Mouse (Mus musculus) limb, embryonic 14.5 days (tissue): ENCODE data around the gene Tpcn1. TPM values are rescaled to one million over a fixed set of nuclear protein-coding genes. Genes with fewer than 3 reads are reported as not detected.

Experiments used
- ATAC-seq: fragments of 200-750 bp; cut with Nextera tagmentation; 2 replicates; pipeline ENCODE4 v1.8.0; 2017; ENCODE audit warnings: low read depth, moderate number of reproducible peaks, moderate TSS enrichment; ENCODE audit not compliant: low FRiP score
- DNase-seq: peaks from one replicate; pipeline ENCODE4 v3.0.0-alpha.2; 2015; ENCODE audit warnings: low spot score
- H3K27ac ChIP-seq: fragments of 300-500 bp; sonication (generic); replicated peaks from 2 replicates; pipeline ENCODE4 v1.5.1; 2014; ENCODE audit warnings: low read depth, mild to moderate bottlenecking, low read length, moderate library complexity, mixed read lengths
- H3K27me3 ChIP-seq: fragments of 300-500 bp; sonication (generic); 2 replicates; pipeline ENCODE4 v1.6.1; 2014; ENCODE audit warnings: low read length, mixed read lengths; ENCODE audit not compliant: control insufficient read depth, insufficient read depth
- H3K36me3 ChIP-seq: fragments of 300-500 bp; sonication (generic); 2 replicates; pipeline ENCODE4 v1.6.1; 2014; ENCODE audit warnings: mild to moderate bottlenecking, low read length, moderate library complexity, mixed read lengths; ENCODE audit not compliant: control insufficient read depth, insufficient read depth
- H3K4me1 ChIP-seq: fragments of 300-500 bp; sonication (generic); 2 replicates; pipeline ENCODE4 v1.6.1; 2014; ENCODE audit warnings: antibody characterized with exemption, low read length, mixed read lengths; ENCODE audit not compliant: control insufficient read depth, insufficient read depth
- H3K4me2 ChIP-seq: fragments of 300-500 bp; sonication (generic); replicated peaks from 2 replicates; pipeline ENCODE4 v1.6.1; 2014; ENCODE audit warnings: low read depth, mild to moderate bottlenecking, low read length, moderate library complexity; ENCODE audit not compliant: severe bottlenecking
- H3K4me3 ChIP-seq: fragments of 300-500 bp; sonication (generic); replicated peaks from 2 replicates; pipeline ENCODE4 v1.5.1; 2014; ENCODE audit warnings: low read length
- H3K9ac ChIP-seq: fragments of 300-500 bp; sonication (generic); 2 replicates; pipeline ENCODE4 v1.6.1; 2014; ENCODE audit warnings: mild to moderate bottlenecking, low read depth, low read length, moderate library complexity; ENCODE audit not compliant: severe bottlenecking
- H3K9me3 ChIP-seq: fragments of 300-500 bp; sonication (generic); 2 replicates; pipeline ENCODE4 v1.6.1; 2016; ENCODE audit warnings: low read length; ENCODE audit not compliant: control insufficient read depth
- POLR2A ChIP-seq: fragments of 200-500 bp; IDR thresholded peaks from 2 replicates; pipeline ENCODE4 v1.8.0; 2012; ENCODE audit warnings: inconsistent platforms, mild to moderate bottlenecking, moderate library complexity, borderline replicate concordance; ENCODE audit not compliant: insufficient read depth, insufficient read length; ENCODE audit errors: extremely low read depth
- WGBS: fragments of 180-500 bp; shearing (Covaris S2); extraction: QIAGEN DNeasy Blood & Tissue Kit; methylation state at CpG from one replicate; pipeline ENCODE4 v1.1.7; 2014; 5-methylcytosine and 5-hydroxymethylcytosine counted together
- polyA plus RNA-seq, 2 experiments: library from polyadenylated mRNA; depleted of rRNA in 1 of 2; stranded (reverse) in 1 of 2; unstranded in 1 of 2; fragments of >200 nt; fragmentation: Nextera tagmentation in 1 of 2; extraction: Ambion mirVana in 1 of 2; gene quantifications; 2 replicates each; pipeline versions ENCODE4 v1.2.1 to v1.2.3; 2012 to 2014

Gene Tpcn1
- polyA plus RNA-seq, 2 experiments = 25.2 to 47.1 TPM

DNA sequence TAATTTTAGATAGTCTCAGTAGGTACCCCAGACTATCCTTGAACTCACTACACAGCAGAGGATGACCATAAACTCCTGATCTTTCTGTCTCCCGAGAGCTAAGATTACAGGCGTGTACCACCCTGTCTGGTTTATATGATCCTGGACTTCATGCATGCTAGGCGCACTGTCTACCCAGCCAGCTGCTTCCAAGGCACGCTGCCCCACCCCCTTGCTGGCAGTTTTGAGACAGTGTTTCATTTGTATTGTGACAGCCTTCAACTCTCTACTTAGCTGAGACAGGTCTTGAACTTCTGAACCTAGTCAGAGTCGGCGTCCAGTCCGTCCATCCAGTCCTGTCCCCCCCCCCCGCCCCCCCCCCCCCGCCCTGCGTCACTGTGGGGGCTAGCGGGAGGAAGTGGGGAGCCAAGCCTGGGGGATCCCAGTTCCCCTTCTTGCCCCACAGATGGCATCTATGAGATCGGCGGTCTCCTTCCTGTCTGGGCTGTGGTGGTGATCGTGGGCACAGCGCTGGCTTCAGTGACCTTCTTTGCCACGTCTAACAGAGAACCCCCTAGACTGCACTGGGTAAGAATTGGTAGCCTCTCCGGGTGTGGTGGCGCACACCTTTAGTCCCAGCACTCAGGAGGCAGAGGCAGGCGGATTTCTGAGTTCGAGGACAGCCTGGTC is 61.0 kb downstream of the Tpcn1 start:
- Histone ChIP-seq H3K4me1 (no peaks in the 10 kb centered on the region), H3K27me3 (no peaks in the 10 kb centered on the region), H3K27ac (no peak overlapping the region), H3K9ac (no peak overlapping the region), H3K9me3 (no peaks in the 10 kb centered on the region), H3K4me3 (no peak overlapping the region), H3K4me2 (no peak overlapping the region), H3K36me3 (no peaks in the 10 kb centered on the region)
- 88% methylated on average over 16 of the region's 20 CpGs for WGBS
- no peak for DNase-seq
- no peak for ATAC-seq
- TF ChIP-seq POLR2A = no peak

GRCm38 (mm10) chr5:120526311-120526710 is 62.2 kb downstream of the Tpcn1 start:
- H3K36me3 ChIP-seq = no peaks in the 10 kb centered on the region
- H3K4me2 ChIP-seq = no peak overlapping the region
- no peaks in the 10 kb centered on the region for H3K27me3 ChIP-seq
- H3K4me3 ChIP-seq = no peak overlapping the region
- ATAC-seq (no peak), DNase-seq (no peak)
- H3K9ac ChIP-seq = no peak overlapping the region
- WGBS = 70% methylated on average over 11 of the region's 11 CpGs
- H3K9me3 ChIP-seq = no peaks in the 10 kb centered on the region
- H3K4me1 ChIP-seq = no peaks in the 10 kb centered on the region
- no peak overlapping the region for H3K27ac ChIP-seq
- TF ChIP-seq POLR2A = no peak

- ATAC-seq = no peak
- H3K4me3 ChIP-seq = no peak overlapping the region
- TF ChIP-seq POLR2A = no peak
Observed at GRCm38 (mm10) chr5:120525737-120526136, 62.7 kb downstream of the Tpcn1 start.

GRCm38 (mm10) chr5:120524736-120525135 is 63.7 kb downstream of the Tpcn1 start:
- TF ChIP-seq POLR2A = no peak
- no peak for DNase-seq
- no peak overlapping the region for H3K4me3 ChIP-seq
- H3K4me2 ChIP-seq = no peak overlapping the region
- no peak overlapping the region for H3K27ac ChIP-seq
- H3K36me3 ChIP-seq = no peaks in the 10 kb centered on the region
- H3K9me3 ChIP-seq = no peaks in the 10 kb centered on the region
- ATAC-seq = no peak
- WGBS = 98% methylated on average over 2 of the region's 2 CpGs
- no peaks in the 10 kb centered on the region for H3K4me1 ChIP-seq
- H3K9ac ChIP-seq = no peak overlapping the region
- H3K27me3 ChIP-seq = no peaks in the 10 kb centered on the region

More at GRCm38 (mm10) chr5:120525737-120526136, 62.7 kb downstream of the Tpcn1 start:
- H3K36me3 ChIP-seq = no peaks in the 10 kb centered on the region
- DNase-seq = no peak
- H3K9ac ChIP-seq = no peak overlapping the region
- no peaks in the 10 kb centered on the region for H3K27me3 ChIP-seq
- 37% methylated on average over 5 of the region's 5 CpGs for WGBS
- no peak overlapping the region for H3K27ac ChIP-seq
- no peaks in the 10 kb centered on the region for H3K9me3 ChIP-seq
- H3K4me2 ChIP-seq = no peak overlapping the region
- H3K4me1 ChIP-seq = no peaks in the 10 kb centered on the region

DNA sequence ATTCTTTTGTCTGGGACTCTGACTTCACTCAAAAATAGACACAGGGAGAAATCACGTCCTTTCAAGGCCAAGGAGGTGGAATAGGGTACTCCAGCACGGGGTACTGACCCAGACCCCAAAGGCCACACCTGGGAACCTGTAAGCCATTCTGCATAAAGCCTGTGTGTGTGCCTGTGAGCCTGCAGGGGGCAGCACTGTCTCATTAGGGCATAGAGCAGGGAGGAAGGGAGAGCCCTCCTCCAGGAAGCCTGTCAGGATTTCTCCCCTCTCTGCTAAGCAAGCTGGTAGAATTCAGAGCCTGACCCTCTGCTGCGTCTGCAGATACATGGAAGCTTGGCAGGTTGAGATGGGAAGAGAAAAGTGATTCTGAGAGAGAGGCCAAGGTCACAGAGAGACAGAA is 65.8 kb downstream of the Tpcn1 start:
- no peak for ATAC-seq
- Histone ChIP-seq H3K27ac (no peak overlapping the region), H3K27me3 (no peaks in the 10 kb centered on the region), H3K36me3 (no peaks in the 10 kb centered on the region), H3K9me3 (no peaks in the 10 kb centered on the region), H3K9ac (no peak overlapping the region), H3K4me2 (no peak overlapping the region), H3K4me3 (no peak overlapping the region), H3K4me1 (no peaks in the 10 kb centered on the region)
- no peak for DNase-seq
- WGBS = 83% methylated on average over 3 of the region's 3 CpGs
- TF ChIP-seq POLR2A = no peak
